8 mouse cellular contexts compared by ENCODE assay signal in genomic region chr17:46084091-46084501, GRCm38 (mm10). TPM values are rescaled to one million over a fixed set of nuclear protein-coding genes. Genes with fewer than 3 reads are reported as not detected.
DNase-seq lines count a peak whose midpoint lies in the region; ATAC-seq lines count a peak whose summit lies in the region.

No protein-coding gene starts in this region.

- peak overlapping the region; percentile 10 for H3K4me3 ChIP-seq in embryonic facial prominence, embryonic 15.5 days (replicated peaks)
- H3K4me3 ChIP-seq in heart, embryonic 10.5 days: peak overlapping the region; percentile 38
- no peak overlapping the region for H3K4me3 ChIP-seq in midbrain, embryonic 11.5 days (ENCODE audit: low read depth, low read length)
- no peak overlapping the region for H3K4me3 ChIP-seq in stomach, embryonic 16.5 days (replicated peaks; ENCODE audit: low read length)

- H3K36me3 ChIP-seq in embryonic facial prominence, embryonic 15.5 days: no peaks in the 10 kb centered on the region
- H3K36me3 ChIP-seq in heart, embryonic 10.5 days: no peaks in the 10 kb centered on the region
- no peaks in the 10 kb centered on the region for H3K36me3 ChIP-seq in midbrain, embryonic 11.5 days (ENCODE audit: control insufficient read depth, insufficient read depth, low read length)
- no peaks in the 10 kb centered on the region for H3K36me3 ChIP-seq in stomach, embryonic 16.5 days (ENCODE audit: control insufficient read depth, insufficient read depth, low read length)

- peak; percentile 82 for DNase-seq in adrenal gland, postnatal 25 days
- DNase-seq in heart, embryonic 10.5 days (ENCODE audit: low spot score): peak; percentile 88
- DNase-seq in kidney, adult 8-10 months: peak; percentile 54 to 61
- DNase-seq in left cerebral cortex, postnatal 36 days (ENCODE audit: low spot score in 2 of 2): peak; percentile 44 to 61
- DNase-seq in midbrain, embryonic 11.5 days (ENCODE audit: low spot score, missing footprints): no peak

- peaks cover 52% of the 10 kb centered on the region for H3K4me1 ChIP-seq in embryonic facial prominence, embryonic 15.5 days
- peaks cover 54% of the 10 kb centered on the region for H3K4me1 ChIP-seq in heart, embryonic 10.5 days
- H3K4me1 ChIP-seq in midbrain, embryonic 11.5 days (ENCODE audit: control insufficient read depth, insufficient read depth, low read length): no peaks in the 10 kb centered on the region
- H3K4me1 ChIP-seq in stomach, embryonic 16.5 days (ENCODE audit: control insufficient read depth, insufficient read depth, low read length): peaks cover 37% of the 10 kb centered on the region

- WGBS in embryonic facial prominence, embryonic 15.5 days: under 1% methylated on average over 10 of the region's 10 CpGs
- 8% methylated on average over 10 of the region's 10 CpGs for WGBS in heart, embryonic 10.5 days
- WGBS in midbrain, embryonic 11.5 days: 28% methylated on average over 9 of the region's 10 CpGs
- WGBS in stomach, embryonic 16.5 days: 11% methylated on average over 10 of the region's 10 CpGs

- peak overlapping the region; percentile 76 for H3K27ac ChIP-seq in embryonic facial prominence, embryonic 15.5 days (replicated peaks)
- peak overlapping the region; percentile 85 for H3K27ac ChIP-seq in heart, embryonic 10.5 days
- no peak overlapping the region for H3K27ac ChIP-seq in midbrain, embryonic 11.5 days (ENCODE audit: low read depth, low read length)
- peak overlapping the region; percentile 71 for H3K27ac ChIP-seq in stomach, embryonic 16.5 days (ENCODE audit: low read length)

- H3K9ac ChIP-seq in embryonic facial prominence, embryonic 15.5 days: no peak overlapping the region
- 0 out of 2 replicates have a peak overlapping the region, but pooled peaks have one; percentile 18 for H3K9ac ChIP-seq in midbrain, embryonic 11.5 days (ENCODE audit: low read length)
- H3K9ac ChIP-seq in stomach, embryonic 16.5 days (ENCODE audit: low read length): peak overlapping the region; percentile 54; the same call in 1 of the 2 replicates

- intact Hi-C loops in left cerebral cortex, postnatal 36 days (cut with DNase I): no loop called here

- no peaks in the 10 kb centered on the region for H3K9me3 ChIP-seq in embryonic facial prominence, embryonic 15.5 days (replicated peaks)
- H3K9me3 ChIP-seq in heart, embryonic 10.5 days: 0 out of 2 replicates have a peak, but pooled peaks cover 1% of the 10 kb centered on the region
- no peaks in the 10 kb centered on the region for H3K9me3 ChIP-seq in midbrain, embryonic 11.5 days (ENCODE audit: control insufficient read depth, low read length)
- peaks cover under 1% of the 10 kb centered on the region; the same call in 1 of the 2 replicates for H3K9me3 ChIP-seq in stomach, embryonic 16.5 days (replicated peaks; ENCODE audit: control insufficient read depth, low read length)

- peak overlapping the region; percentile 43 for H3K4me2 ChIP-seq in embryonic facial prominence, embryonic 15.5 days (replicated peaks)
- H3K4me2 ChIP-seq in midbrain, embryonic 11.5 days: no peak overlapping the region
- H3K4me2 ChIP-seq in stomach, embryonic 16.5 days (ENCODE audit: low read depth, low read length): peak overlapping the region; percentile 41

- peak; percentile 87 for ATAC-seq in embryonic facial prominence, embryonic 15.5 days (ENCODE audit: insufficient number of reproducible peaks, low FRiP score, low TSS enrichment, low read depth)
- peak; percentile 35; the same call in 1 of the 2 replicates for ATAC-seq in midbrain, embryonic 11.5 days (ENCODE audit: low FRiP score)
- peak; percentile 91 for ATAC-seq in stomach, embryonic 16.5 days (ENCODE audit: insufficient read depth, low FRiP score)
- no peak for ATAC-seq in activated CD4-positive, CD25-positive, alpha-beta regulatory T cell, adult 4 months

- H3K27me3 ChIP-seq in embryonic facial prominence, embryonic 15.5 days: no peaks in the 10 kb centered on the region
- H3K27me3 ChIP-seq in heart, embryonic 10.5 days (ENCODE audit: insufficient read depth, poor library complexity, severe bottlenecking): peaks cover 12% of the 10 kb centered on the region
- no peaks in the 10 kb centered on the region for H3K27me3 ChIP-seq in midbrain, embryonic 11.5 days (ENCODE audit: control insufficient read depth, insufficient read depth, low read length)
- H3K27me3 ChIP-seq in stomach, embryonic 16.5 days (ENCODE audit: control insufficient read depth, insufficient read depth, low read length): no peaks in the 10 kb centered on the region

RNA-seq across cellular contexts. Expression of gene Mrps18a, which starts 26.7 kb away (rescaled TPM):
- 107 and 108 TPM in 2 replicates for total RNA-seq in adrenal gland, postnatal 25 days (2021)
- polyA plus RNA-seq in embryonic facial prominence, embryonic 15.5 days (2015; fragmentation: Nextera tagmentation; extraction: Ambion mirVana): 124 and 134 TPM in 2 replicates
- polyA plus RNA-seq in heart, embryonic 10.5 days (2016; fragmentation: Nextera tagmentation; extraction: Ambion mirVana): 150 and 166 TPM in 2 replicates
- 10 to 100 TPM; 84.1 to 88.9 TPM for total RNA-seq in left cerebral cortex, postnatal 36 days (2021)
- 119 and 132 TPM in 2 replicates for polyA plus RNA-seq in midbrain, embryonic 11.5 days (2014; fragmentation: Nextera tagmentation; extraction: Ambion mirVana)
- polyA plus RNA-seq in stomach, embryonic 16.5 days (2015; fragmentation: Nextera tagmentation; extraction: Ambion mirVana): 124 and 126 TPM in 2 replicates
- polyA plus RNA-seq in activated CD4-positive, CD25-positive, alpha-beta regulatory T cell, adult 4 months (2017; shearing (Covaris generic)): 100 to 1,000 TPM; 101 to 132 TPM

RNA-seq across cellular contexts. Expression of gene Vegfa, which starts 51.9 kb away (rescaled TPM):
- total RNA-seq in adrenal gland, postnatal 25 days (2021): 429 and 459 TPM in 2 replicates
- 4.6 and 6.9 TPM in 2 replicates for polyA plus RNA-seq in embryonic facial prominence, embryonic 15.5 days (2015; fragmentation: Nextera tagmentation; extraction: Ambion mirVana)
- 4.5 and 6.0 TPM in 2 replicates for polyA plus RNA-seq in heart, embryonic 10.5 days (2016; fragmentation: Nextera tagmentation; extraction: Ambion mirVana)
- total RNA-seq in left cerebral cortex, postnatal 36 days (2021): 100 to 1,000 TPM in 1 of 2 experiments, 10 to 100 TPM in 1; 70.0 to 117 TPM
- 2.2 and 2.9 TPM in 2 replicates for polyA plus RNA-seq in midbrain, embryonic 11.5 days (2014; fragmentation: Nextera tagmentation; extraction: Ambion mirVana)
- polyA plus RNA-seq in stomach, embryonic 16.5 days (2015; fragmentation: Nextera tagmentation; extraction: Ambion mirVana): 3.6 and 3.9 TPM in 2 replicates
- polyA plus RNA-seq in activated CD4-positive, CD25-positive, alpha-beta regulatory T cell, adult 4 months (2017; shearing (Covaris generic)): not detected

RNA-seq across cellular contexts. Expression of gene Rsph9, which starts 59.9 kb away (rescaled TPM):
- 4.4 and 7.6 TPM in 2 replicates for total RNA-seq in adrenal gland, postnatal 25 days (2021)
- polyA plus RNA-seq in embryonic facial prominence, embryonic 15.5 days (2015; fragmentation: Nextera tagmentation; extraction: Ambion mirVana): 22.7 and 37.1 TPM in 2 replicates
- 5.1 and 7.3 TPM in 2 replicates for polyA plus RNA-seq in heart, embryonic 10.5 days (2016; fragmentation: Nextera tagmentation; extraction: Ambion mirVana)
- total RNA-seq in left cerebral cortex, postnatal 36 days (2021): 10 to 100 TPM; 17.7 to 19.5 TPM
- polyA plus RNA-seq in midbrain, embryonic 11.5 days (2014; fragmentation: Nextera tagmentation; extraction: Ambion mirVana): 17.5 and 18.5 TPM in 2 replicates
- 10.0 and 10.1 TPM in 2 replicates for polyA plus RNA-seq in stomach, embryonic 16.5 days (2015; fragmentation: Nextera tagmentation; extraction: Ambion mirVana)
- polyA plus RNA-seq in activated CD4-positive, CD25-positive, alpha-beta regulatory T cell, adult 4 months (2017; shearing (Covaris generic)): 1 to 10 TPM; 1.5 TPM

Comparison
In these comparisons a context has a peak if more than half of its experiments do, and no peak if none do; other contexts are left out.
1. H3K4me3 ChIP-seq: peak in embryonic facial prominence, embryonic 15.5 days (single experiment) and heart, embryonic 10.5 days (single experiment); none in midbrain, embryonic 11.5 days (single experiment) and stomach, embryonic 16.5 days (single experiment).